Mouse (Mus musculus): Measurements from ENCODE around the gene Det1. TPM values are rescaled to one million over a fixed set of nuclear protein-coding genes. Genes with fewer than 3 reads are reported as not detected.

The Det1 gene
- polyA plus RNA-seq, 1 experiment from 2014 or later: 12.9 TPM

GRCm38 (mm10) chr7:78778741-78779140 lies 68.3 kb downstream of the Det1 start:
- no peak for ATAC-seq (ENCODE audit: low read depth)
- peaks cover 29% of the 10 kb centered on the region for H3K36me3 ChIP-seq (ENCODE audit: control insufficient read depth, insufficient read depth, low read length)

More at GRCm38 (mm10) chr7:78778741-78779140, 68.3 kb downstream of the Det1 start:
- Histone ChIP-seq H3K9ac (replicated peaks; ENCODE audit: low read depth, low read length) (no peak overlapping the region), H3K9me3 (ENCODE audit: control insufficient read depth, low read length) (no peaks in the 10 kb centered on the region), H3K27ac (ENCODE audit: low read depth, low read length) (no peak overlapping the region), H3K27me3 (ENCODE audit: control insufficient read depth, insufficient read depth, low read length) (no peaks in the 10 kb centered on the region), H3K4me2 (ENCODE audit: low read depth, low read length) (no peak overlapping the region), H3K4me3 (ENCODE audit: low read depth, low read length) (no peak overlapping the region), H3K4me1 (ENCODE audit: control insufficient read depth, insufficient read depth, low read length) (peaks cover 9% of the 10 kb centered on the region)
- 92% methylated on average over 5 of the region's 5 CpGs for WGBS

Small RNAs within 50 kb of the gene (microRNA-seq; reads per million reads assigned to microRNA genes)
- gene Mir7-2: 290 reads per million, percentile 61 among the genes with 10 or more reads in this experiment

Other genes with a start within 250 kb of the Det1 start
- 38.6 and 38.8 TPM in 2 replicates for gene Ntrk3, start 109.3 kb downstream of the Det1 start, polyA plus RNA-seq (2014; fragmentation: Nextera tagmentation; extraction: Ambion mirVana)
- gene Mrps11, start 64.1 kb downstream of the Det1 start, polyA plus RNA-seq (2014; fragmentation: Nextera tagmentation; extraction: Ambion mirVana): 69.1 and 74.0 TPM in 2 replicates
- gene Mrpl46, start 63.7 kb downstream of the Det1 start, polyA plus RNA-seq (2014; fragmentation: Nextera tagmentation; extraction: Ambion mirVana): 61.2 and 62.1 TPM in 2 replicates
- gene Aen, start 48.6 kb upstream of the Det1 start, polyA plus RNA-seq (2014; fragmentation: Nextera tagmentation; extraction: Ambion mirVana): 38.9 and 47.5 TPM in 2 replicates
- gene Isg20, start 66.2 kb upstream of the Det1 start, polyA plus RNA-seq (2014; fragmentation: Nextera tagmentation; extraction: Ambion mirVana): 0.77 and 1.3 TPM in 2 replicates
- 0.13 and 0.21 TPM in 2 replicates for gene Acan, start 206.2 kb upstream of the Det1 start, polyA plus RNA-seq (2014; fragmentation: Nextera tagmentation; extraction: Ambion mirVana)